Mouse (Mus musculus) frontal cortex, postnatal 25 days (tissue): ENCODE data around the gene Khk.

Source experiments
- DNase-seq, 2 experiments: peaks; one replicate each; pipeline ENCODE4 v3.0.0; 2022; ENCODE audit warnings: low spot score in 2 of 2

The Khk gene

DNA sequence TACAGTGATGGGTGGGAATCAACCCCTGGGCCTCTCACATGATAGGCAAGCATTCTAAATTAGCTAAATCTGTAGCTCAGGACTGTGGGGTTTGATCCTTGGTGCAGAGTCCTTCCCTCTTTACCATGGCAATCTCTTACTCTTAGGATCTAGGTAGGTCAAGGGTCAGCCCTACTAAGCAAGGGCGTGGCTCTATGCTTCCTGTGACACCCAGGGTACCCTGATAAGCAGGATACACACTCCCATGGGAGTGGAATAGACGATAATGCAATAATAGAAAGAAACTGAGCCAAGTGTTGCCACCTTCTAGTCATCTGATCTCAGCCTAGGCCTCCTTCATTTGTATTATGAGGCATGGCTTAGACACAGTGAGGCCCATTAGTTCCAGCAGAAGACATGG, 48.2 kb downstream of the Khk start:
- no peak for DNase-seq

DNA sequence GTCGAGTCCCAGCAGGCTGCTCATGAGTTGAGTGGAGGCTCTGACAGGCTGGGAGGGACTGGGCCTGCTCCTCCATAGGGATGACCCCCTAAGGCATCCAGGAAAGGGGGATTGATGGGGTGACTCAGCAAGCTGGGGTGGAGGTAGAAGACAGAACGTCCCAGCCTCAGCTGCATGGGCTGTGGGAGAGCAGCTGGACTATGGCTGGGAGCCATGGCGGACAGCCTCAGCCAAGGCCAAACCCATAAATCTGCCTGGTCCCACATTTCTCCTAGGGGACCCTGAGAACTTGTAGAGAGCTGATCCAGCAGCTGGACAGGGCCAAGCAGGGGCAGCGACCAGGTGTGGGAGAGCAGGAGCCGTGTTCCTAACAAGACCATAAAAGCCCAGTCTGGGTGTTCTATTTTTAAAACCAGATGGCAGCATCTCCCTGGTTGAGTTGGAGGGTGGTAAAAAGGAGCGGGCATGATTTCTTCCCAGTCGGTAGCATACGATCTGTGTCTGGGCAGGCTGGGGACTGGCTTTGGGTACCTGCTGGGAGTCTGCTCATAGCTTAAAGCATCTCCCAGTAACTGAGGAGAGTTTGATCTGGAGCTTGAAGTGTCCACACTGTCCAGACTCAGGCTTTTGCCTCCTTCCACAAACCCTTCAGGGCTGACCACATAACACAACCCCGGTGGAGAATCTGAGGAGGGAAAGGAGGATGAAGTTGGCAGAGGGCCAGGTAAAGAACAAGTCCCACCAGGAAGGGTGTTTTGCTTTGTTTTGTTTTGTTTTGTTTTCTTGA, 53.8 kb downstream of the Khk start:
- DNase-seq: no peak
